In genomic region chr1:194938715-194939114, GRCm38 (mm10) we compare ENCODE assay signal across 8 mouse cellular contexts. TPM values are rescaled to one million over a fixed set of nuclear protein-coding genes. Genes with fewer than 3 reads are reported as not detected.
DNase-seq lines count a peak whose midpoint lies in the region; ATAC-seq and TF ChIP-seq lines count a peak whose summit lies in the region.

TSS of gene Cd34 (plus strand) at chr1:194938819.

- H3K4me2 ChIP-seq in hindbrain, embryonic 13.5 days, result peak within 1 kb of the TSS; percentile 76

- peak; percentile 52; the same call in 1 of the 2 replicates for ATAC-seq in hindbrain, embryonic 13.5 days (ENCODE audit: low FRiP score)

- 0 out of 2 replicates have a peak, but pooled peaks cover 4% of the 10 kb centered on the region for H3K27me3 ChIP-seq in ES-Bruce4 (ENCODE audit: control insufficient read depth, insufficient read depth, low read length, poor library complexity, severe bottlenecking)
- peaks cover 21% of the 10 kb centered on the region for H3K27me3 ChIP-seq in hindbrain, embryonic 13.5 days

- no peak for TF ChIP-seq EP300 in ES-Bruce4 (IDR thresholded peaks at IDR 0.05; ENCODE audit: insufficient read depth, low read depth, low read length)

- peak within 1 kb of the TSS; percentile 67 for H3K4me3 ChIP-seq in ES-Bruce4 (ENCODE audit: low read depth, low read length)
- H3K4me3 ChIP-seq in gastrocnemius, adult 2 months, result peak within 1 kb of the TSS; percentile 81
- peak within 1 kb of the TSS; percentile 45 for H3K4me3 ChIP-seq in hindbrain, embryonic 13.5 days

- DNase-seq in adrenal gland, postnatal 4 days (ENCODE audit: low spot score in 2 of 2), result peak in 1 of 2 experiments; percentile 8
- DNase-seq in gastrocnemius, adult 2 months, result peak; percentile 88
- peak in 1 of 2 experiments; percentile 23 for DNase-seq in layer of hippocampus, postnatal 36 days
- DNase-seq in lung, postnatal 25 days (ENCODE audit: low spot score), result peak; percentile 68
- DNase-seq in retina, postnatal 1 day, result peak; percentile 31
- DNase-seq in adipocyte (ENCODE audit: low spot score), result no peak

- TF ChIP-seq POLR2A in ES-Bruce4 (IDR thresholded peaks at IDR 0.05; ENCODE audit: insufficient read depth, low read length), result no peak

- 1% methylated on average over 26 of the region's 26 CpGs for WGBS in hindbrain, embryonic 13.5 days

- H3K9ac ChIP-seq in ES-Bruce4 (ENCODE audit: low read depth, poor library complexity, severe bottlenecking), result peak within 1 kb of the TSS; percentile 16; the same call in 1 of the 2 replicates
- peak within 1 kb of the TSS; percentile 69 for H3K9ac ChIP-seq in hindbrain, embryonic 13.5 days

- intact Hi-C loops in gastrocnemius, adult 2 months (cut with DNase I), result no loop called here

- no peak within 1 kb of the TSS for H3K27ac ChIP-seq in ES-Bruce4 (ENCODE audit: insufficient read depth, low read length)
- H3K27ac ChIP-seq in gastrocnemius, adult 2 months, result peak within 1 kb of the TSS; percentile 86
- no peak within 1 kb of the TSS for H3K27ac ChIP-seq in hindbrain, embryonic 13.5 days

- no peaks in the 10 kb centered on the region for H3K4me1 ChIP-seq in ES-Bruce4 (ENCODE audit: control insufficient read depth, insufficient read depth, low read length)
- H3K4me1 ChIP-seq in hindbrain, embryonic 13.5 days (replicated peaks), result peaks cover 10% of the 10 kb centered on the region

- no peaks in the 10 kb centered on the region for H3K9me3 ChIP-seq in ES-Bruce4 (replicated peaks; ENCODE audit: control insufficient read depth, insufficient read depth, low read length, poor library complexity, severe bottlenecking)
- H3K9me3 ChIP-seq in hindbrain, embryonic 13.5 days, result no peaks in the 10 kb centered on the region

- no peak for TF ChIP-seq CTCF in ES-Bruce4 (IDR thresholded peaks at IDR 0.05; ENCODE audit: low read depth, low read length)
- no peak for TF ChIP-seq CTCF in gastrocnemius, adult 2 months (IDR thresholded peaks at IDR 0.05)

- no peaks in the 10 kb centered on the region for H3K36me3 ChIP-seq in ES-Bruce4 (ENCODE audit: control insufficient read depth, insufficient read depth, low read length, poor library complexity, severe bottlenecking)
- no peaks in the 10 kb centered on the region for H3K36me3 ChIP-seq in hindbrain, embryonic 13.5 days

RNA-seq across cellular contexts. Expression of gene Cd34, which starts in this region (rescaled TPM):
- polyA plus RNA-seq in ES-Bruce4 (2011; ENCODE audit: insufficient read depth, insufficient read length, low read depth, missing spikeins), result 0.52 and 0.70 TPM in 2 replicates
- 100 to 1,000 TPM in 1 of 2 experiments, 10 to 100 TPM in 1; 99.5 to 102 TPM for total RNA-seq in adrenal gland, postnatal 4 days (2021)
- total RNA-seq in gastrocnemius, adult 2 months (2021), result 10 to 100 TPM; 32.8 to 49.3 TPM
- polyA plus RNA-seq in hindbrain, embryonic 13.5 days (2015; fragmentation: Nextera tagmentation; extraction: Ambion mirVana), result 37.6 and 39.2 TPM in 2 replicates
- total RNA-seq in layer of hippocampus, postnatal 36 days (2021), result 10 to 100 TPM; 24.8 to 27.2 TPM

Comparison
In these comparisons a context has a peak if more than half of its experiments do, and no peak if none do; other contexts are left out.
1. RNA of gene Cd34 (polyA plus RNA-seq): 37.6 to 39.2 TPM in hindbrain, embryonic 13.5 days; 0.52 to 0.70 TPM in ES-Bruce4; every median in the first group is over 10 times any median in the second.
2. Peak in every context shown above with its lines, with median percentiles within 50 percentile points of each other: H3K4me3 ChIP-seq.